Mouse (Mus musculus) midbrain, embryonic 11.5 days (tissue): Measurements from ENCODE around the gene Pip5k1b. TPM values are rescaled to one million over a fixed set of nuclear protein-coding genes. Genes with fewer than 3 reads are reported as not detected.
A peak's percentile ranks its signal among the peaks of the same experiment; 100 is the strongest.

Experiments used
- ATAC-seq: fragments of 200-750 bp; cut with Nextera tagmentation; 2 replicates; pipeline ENCODE4 v1.8.0; 2017; ENCODE audit warnings: moderate TSS enrichment, moderate library complexity; ENCODE audit not compliant: low FRiP score
- DNase-seq: peaks from one replicate; pipeline ENCODE4 v3.0.0; 2015; ENCODE audit warnings: low spot score; ENCODE audit errors: missing footprints
- H3K27ac ChIP-seq: fragments of 300-500 bp; sonication (generic); 2 replicates; pipeline ENCODE4 v1.5.1; 2014; ENCODE audit warnings: low read depth, low read length
- H3K27me3 ChIP-seq: fragments of 300-500 bp; sonication (generic); 2 replicates; pipeline ENCODE4 v1.6.1; 2014; ENCODE audit warnings: mild to moderate bottlenecking, low read length, moderate library complexity, mixed read lengths; ENCODE audit not compliant: control insufficient read depth, insufficient read depth
- H3K36me3 ChIP-seq: fragments of 300-500 bp; sonication (generic); 2 replicates; pipeline ENCODE4 v1.6.1; 2014; ENCODE audit warnings: mild to moderate bottlenecking, low read length, moderate library complexity, mixed read lengths; ENCODE audit not compliant: control insufficient read depth, insufficient read depth
- H3K4me1 ChIP-seq: fragments of 300-500 bp; sonication (generic); 2 replicates; pipeline ENCODE4 v1.6.1; 2014; ENCODE audit warnings: low read length; ENCODE audit not compliant: control insufficient read depth, insufficient read depth
- H3K4me2 ChIP-seq: fragments of 300-500 bp; sonication (generic); 2 replicates; pipeline ENCODE4 v1.6.1; 2014; ENCODE audit warnings: mild to moderate bottlenecking, moderate library complexity
- H3K4me3 ChIP-seq: fragments of 300-500 bp; sonication (generic); 2 replicates; pipeline ENCODE4 v1.5.1; 2014; ENCODE audit warnings: low read depth, low read length
- H3K9ac ChIP-seq: fragments of 300-500 bp; sonication (generic); 2 replicates; pipeline ENCODE4 v1.6.1; 2014; ENCODE audit warnings: low read length
- H3K9me3 ChIP-seq: fragments of 300-500 bp; sonication (generic); 2 replicates; pipeline ENCODE4 v1.6.1; 2016; ENCODE audit warnings: low read length; ENCODE audit not compliant: control insufficient read depth
- WGBS: fragments of 180-500 bp; shearing (Covaris S2); extraction: QIAGEN DNeasy Blood & Tissue Kit; methylation state at CpG from one replicate; pipeline ENCODE4 v1.1.7; 2014; 5-methylcytosine and 5-hydroxymethylcytosine counted together
- polyA plus RNA-seq: library from polyadenylated mRNA; unstranded; fragments of >200 nt; fragmentation: Nextera tagmentation; extraction: Ambion mirVana; gene quantifications from 2 replicates; pipeline ENCODE4 v1.2.1, GENCODE M21; 2014

Pip5k1b gene
- polyA plus RNA-seq, 1 experiment from 2014 or later: 2.3 TPM

- H3K9ac ChIP-seq: no peak overlapping the region
- H3K4me2 ChIP-seq: no peak overlapping the region
- DNase-seq: peak; percentile 95
- no peaks in the 10 kb centered on the region for H3K9me3 ChIP-seq
- peak; percentile 61; the same call in 1 of the 2 replicates for ATAC-seq
- H3K27ac ChIP-seq: no peak overlapping the region
- no peaks in the 10 kb centered on the region for H3K36me3 ChIP-seq
- H3K4me3 ChIP-seq: no peak overlapping the region
- WGBS: 52% methylated on average over 7 of the region's 7 CpGs
- peaks cover 21% of the 10 kb centered on the region for H3K4me1 ChIP-seq
- no peaks in the 10 kb centered on the region for H3K27me3 ChIP-seq
These were observed 290.7 kb downstream of the Pip5k1b start for GRCm38 (mm10) chr19:24264991-24265390.

GRCm38 (mm10) chr19:24262736-24263135, 292.9 kb downstream of the Pip5k1b start:
- no peak overlapping the region for H3K4me2 ChIP-seq
- H3K27ac ChIP-seq: no peak overlapping the region
- ATAC-seq: no peak
- peaks cover 8% of the 10 kb centered on the region for H3K4me1 ChIP-seq
- DNase-seq: peak; percentile 69
- H3K27me3 ChIP-seq: no peaks in the 10 kb centered on the region
- 91% methylated on average over 14 of the region's 14 CpGs for WGBS
- H3K36me3 ChIP-seq: no peaks in the 10 kb centered on the region
- H3K9me3 ChIP-seq: no peaks in the 10 kb centered on the region
- H3K4me3 ChIP-seq: no peak overlapping the region
- no peak overlapping the region for H3K9ac ChIP-seq

GRCm38 (mm10) chr19:24259390-24260351, 296.0 kb downstream of the Pip5k1b start:
- Histone ChIP-seq H3K4me1 (no peaks in the 10 kb centered on the region), H3K9ac (no peak overlapping the region; the same call in 1 of the 2 replicates), H3K4me2 (no peak overlapping the region), H3K4me3 (no peak overlapping the region), H3K27ac (no peak overlapping the region; the same call in 1 of the 2 replicates), H3K9me3 (no peaks in the 10 kb centered on the region), H3K27me3 (no peaks in the 10 kb centered on the region), H3K36me3 (no peaks in the 10 kb centered on the region)
- DNase-seq: peak; percentile 79
- WGBS: 75% methylated on average over 12 of the region's 12 CpGs
- peak; percentile 48; the same call in 1 of the 2 replicates for ATAC-seq

DNA sequence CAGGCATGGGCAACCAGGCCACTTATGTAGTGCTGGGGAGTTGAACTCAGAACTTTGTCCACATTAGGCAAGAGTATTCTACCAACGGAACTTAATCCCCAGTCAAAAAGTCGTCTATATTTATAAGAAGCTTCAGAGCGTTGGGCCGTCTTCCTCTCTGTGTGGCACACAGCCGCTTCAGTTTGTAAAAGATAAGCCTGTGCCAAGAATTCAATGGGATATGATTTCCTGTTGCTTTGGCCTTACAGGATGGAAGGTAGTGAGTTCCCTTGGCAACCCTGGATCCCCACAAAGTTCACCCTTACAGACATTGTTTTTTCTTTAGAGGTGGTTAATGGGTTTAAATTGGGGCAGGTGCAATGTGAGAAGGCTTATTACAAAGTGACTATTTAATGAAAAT, 297.3 kb downstream of the Pip5k1b start:
- no peaks in the 10 kb centered on the region for H3K36me3 ChIP-seq
- H3K4me2 ChIP-seq: no peak overlapping the region
- ATAC-seq: no peak
- no peak overlapping the region for H3K4me3 ChIP-seq
- DNase-seq: peak; percentile 60
- no peaks in the 10 kb centered on the region for H3K27me3 ChIP-seq
- 86% methylated on average over 5 of the region's 5 CpGs for WGBS
- no peak overlapping the region for H3K9ac ChIP-seq
- no peak overlapping the region for H3K27ac ChIP-seq
- H3K4me1 ChIP-seq: no peaks in the 10 kb centered on the region
- no peaks in the 10 kb centered on the region for H3K9me3 ChIP-seq

DNA sequence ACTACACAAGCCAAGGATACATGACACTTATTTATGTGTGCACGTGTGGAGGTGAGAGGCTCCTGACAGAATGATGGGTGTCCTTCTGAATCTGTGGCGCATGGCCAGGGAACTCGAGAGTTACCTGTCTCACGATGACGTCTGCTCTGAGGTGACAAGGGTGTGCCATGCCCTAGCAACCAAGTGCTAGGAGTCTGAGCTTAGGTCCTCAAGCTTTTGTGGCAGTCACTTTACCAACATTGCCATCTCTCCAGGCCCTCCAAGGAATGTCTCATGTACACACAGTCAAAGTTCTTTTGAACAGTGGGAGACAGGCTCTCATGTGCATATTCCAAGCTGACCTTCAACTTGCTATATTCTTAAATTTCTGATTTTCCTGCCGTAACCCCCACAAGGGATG, 297.7 kb downstream of the Pip5k1b start:
- no peak for ATAC-seq
- Histone ChIP-seq H3K4me3 (no peak overlapping the region), H3K9ac (no peak overlapping the region), H3K9me3 (no peaks in the 10 kb centered on the region), H3K36me3 (no peaks in the 10 kb centered on the region), H3K4me1 (no peaks in the 10 kb centered on the region), H3K4me2 (no peak overlapping the region), H3K27ac (no peak overlapping the region), H3K27me3 (no peaks in the 10 kb centered on the region)
- DNase-seq: peak; percentile 45
- WGBS: 97% methylated on average over 6 of the region's 6 CpGs

- ATAC-seq: no peak
- WGBS: 34% methylated on average over 9 of the region's 9 CpGs
- no peaks in the 10 kb centered on the region for H3K4me1 ChIP-seq
- peak; percentile 10 for DNase-seq
- no peaks in the 10 kb centered on the region for H3K27me3 ChIP-seq
- H3K36me3 ChIP-seq: no peaks in the 10 kb centered on the region
- H3K27ac ChIP-seq: no peak overlapping the region
- H3K9me3 ChIP-seq: no peaks in the 10 kb centered on the region
- no peak overlapping the region for H3K4me3 ChIP-seq
- H3K4me2 ChIP-seq: no peak overlapping the region
- no peak overlapping the region for H3K9ac ChIP-seq
These were observed 301.9 kb downstream of the Pip5k1b start for GRCm38 (mm10) chr19:24253657-24254260.

DNA sequence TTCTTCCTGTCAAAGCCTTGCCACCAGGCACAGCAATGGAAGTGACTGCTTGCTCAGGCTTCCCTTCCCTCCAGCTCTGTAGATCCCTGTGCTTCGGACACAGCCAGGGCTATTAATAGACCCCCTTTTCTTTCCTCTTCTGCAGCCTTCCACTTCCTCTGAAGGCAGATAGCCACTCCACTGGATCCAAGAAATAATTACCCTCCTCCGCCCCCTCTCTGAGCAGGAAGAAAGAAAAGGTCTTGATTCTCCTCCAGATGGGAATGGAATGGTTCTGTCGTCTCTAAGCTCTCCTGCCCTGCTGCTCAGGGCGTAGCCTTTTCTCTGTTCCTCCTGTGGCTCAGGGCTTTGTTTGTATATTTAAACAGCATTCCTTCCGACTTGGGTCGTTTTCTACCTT, 303.8 kb downstream of the Pip5k1b start:
- H3K9me3 ChIP-seq: no peaks in the 10 kb centered on the region
- H3K9ac ChIP-seq: no peak overlapping the region
- H3K36me3 ChIP-seq: no peaks in the 10 kb centered on the region
- H3K27me3 ChIP-seq: no peaks in the 10 kb centered on the region
- peak; percentile 84 for DNase-seq
- no peak overlapping the region for H3K4me2 ChIP-seq
- no peak overlapping the region for H3K4me3 ChIP-seq
- no peak overlapping the region for H3K27ac ChIP-seq
- no peaks in the 10 kb centered on the region for H3K4me1 ChIP-seq
- no peak for ATAC-seq
- 26% methylated on average over 6 of the region's 6 CpGs for WGBS
